Mouse (Mus musculus): ENCODE results near the gene Dnase1l3.
"Not testable (repeated sequence)": the region's sequence is repeated elsewhere in the genome, so short reads cannot be mapped to it uniquely, and the experiment has no call there.

Gene Dnase1l3

DNA sequence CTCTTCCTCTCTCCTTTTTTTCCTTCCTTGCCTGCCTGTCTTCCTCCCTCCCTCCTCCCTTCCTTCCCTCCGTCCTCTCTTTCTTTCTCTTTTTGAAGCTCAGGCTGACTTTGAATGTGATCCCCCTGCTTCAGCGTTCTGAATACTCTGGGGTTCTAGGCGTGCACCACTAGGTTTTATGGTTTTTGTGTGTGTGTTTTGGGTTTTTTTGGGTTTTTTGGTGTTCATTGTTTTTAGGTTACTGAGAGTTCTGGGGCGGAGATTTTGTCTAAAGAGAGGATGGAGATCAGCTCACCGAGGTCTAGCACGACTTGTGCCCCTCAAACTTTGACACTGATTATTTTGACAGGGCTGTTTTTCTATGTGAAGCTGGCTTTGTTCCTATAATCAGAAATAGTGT lies 17.6 kb upstream of the Dnase1l3 start:
- no peak for DNase-seq (ENCODE audit: low spot score)

DNA sequence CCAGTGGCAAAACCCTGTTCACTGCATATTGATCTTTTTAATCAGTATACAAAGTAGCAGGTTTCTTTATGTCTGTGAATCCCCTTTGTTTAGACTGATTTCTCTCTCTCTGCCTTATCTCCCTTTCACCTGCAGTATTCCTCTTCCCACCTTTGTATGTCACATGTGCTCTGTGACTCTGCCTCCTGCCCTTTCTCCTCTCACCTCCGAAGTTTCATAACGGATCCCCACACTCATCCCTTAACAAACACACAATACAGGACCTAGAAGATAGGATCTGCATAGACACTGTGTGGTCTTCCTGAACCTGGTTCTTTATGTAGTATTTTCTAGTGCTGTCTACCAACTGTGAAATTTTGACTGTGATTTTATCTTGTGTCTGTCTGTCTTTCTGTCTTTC lies 16.9 kb upstream of the Dnase1l3 start:
- DNase-seq (ENCODE audit: low spot score) = no peak

DNA sequence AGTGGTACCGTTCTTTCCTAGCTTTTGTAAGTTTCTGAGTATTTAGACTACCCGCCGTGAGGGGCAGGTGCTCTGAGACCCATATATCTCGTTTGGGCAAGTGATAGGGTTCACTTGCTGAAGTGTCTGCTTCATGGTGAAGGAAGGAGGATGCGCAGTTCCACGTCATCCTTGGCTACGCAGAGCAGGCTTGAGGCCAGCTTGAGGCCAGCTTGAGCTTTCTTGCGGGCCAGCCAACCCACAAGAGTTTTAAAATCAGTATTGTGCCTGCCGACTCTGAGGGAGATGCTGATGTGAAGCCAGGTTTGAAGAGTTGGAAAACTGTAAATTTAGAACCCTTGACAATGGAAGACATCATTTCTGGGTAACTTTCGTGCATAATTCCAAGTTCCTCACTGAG lies 13.6 kb upstream of the Dnase1l3 start:
- DNase-seq (ENCODE audit: low spot score) = no peak

DNA sequence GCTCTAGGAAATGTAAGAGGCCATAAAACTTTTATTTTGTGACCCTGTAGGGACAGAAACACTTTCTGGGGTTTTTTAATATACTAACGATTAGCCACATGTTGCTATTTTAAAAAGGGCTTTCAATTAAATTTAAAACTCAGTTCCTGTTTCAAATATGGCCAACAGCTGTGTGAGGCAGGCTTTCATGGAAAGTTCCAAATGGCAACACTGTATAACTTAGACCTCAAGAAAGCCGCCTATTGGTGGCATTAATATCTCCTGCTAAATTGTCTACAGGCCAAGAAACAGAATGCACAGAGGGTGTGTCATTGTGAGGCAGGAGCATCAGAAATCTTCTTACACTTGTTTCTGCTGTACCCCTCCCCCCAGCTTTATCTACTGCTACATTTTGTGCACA lies 13.1 kb upstream of the Dnase1l3 start:
- no peak for DNase-seq (ENCODE audit: low spot score)

DNA sequence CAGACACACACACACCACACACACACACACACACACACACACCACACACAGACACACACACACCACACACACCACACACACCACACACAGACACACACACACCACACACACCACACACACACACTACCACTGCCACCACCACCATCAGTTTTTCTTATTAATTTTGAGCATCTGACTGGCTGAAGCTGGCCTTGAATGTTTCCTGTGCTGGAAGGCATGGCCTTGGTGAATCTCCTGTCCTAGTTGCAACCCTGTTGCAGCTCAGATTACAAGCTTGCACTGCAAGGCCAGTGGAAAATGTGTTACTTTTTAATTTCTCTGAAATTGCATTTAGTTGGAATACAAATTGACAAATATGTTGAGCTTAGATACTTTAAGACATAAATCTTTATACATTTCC lies 12.7 kb upstream of the Dnase1l3 start:
- DNase-seq (ENCODE audit: low spot score) = no peak

DNA sequence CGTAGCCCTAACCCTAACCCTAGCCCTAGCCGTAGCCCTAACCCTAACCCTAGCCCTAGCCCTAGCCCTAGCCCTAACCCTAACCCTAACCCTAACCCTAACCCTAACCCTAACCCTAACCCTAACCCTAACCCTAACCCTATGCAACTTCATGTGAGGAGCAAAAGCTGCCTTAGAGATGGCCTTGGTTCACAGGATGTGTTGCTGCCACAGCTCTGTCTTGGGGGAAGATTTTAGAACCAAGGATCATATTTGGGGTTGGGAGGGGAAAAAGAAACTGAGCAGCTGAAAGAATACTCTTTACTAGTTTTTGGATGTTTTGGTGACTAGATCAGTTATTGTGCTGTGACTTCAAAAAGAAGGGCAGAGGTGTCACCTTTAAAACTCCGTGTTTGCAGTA lies 11.7 kb upstream of the Dnase1l3 start:
- not testable (repeated sequence) for DNase-seq (ENCODE audit: low spot score)

DNA sequence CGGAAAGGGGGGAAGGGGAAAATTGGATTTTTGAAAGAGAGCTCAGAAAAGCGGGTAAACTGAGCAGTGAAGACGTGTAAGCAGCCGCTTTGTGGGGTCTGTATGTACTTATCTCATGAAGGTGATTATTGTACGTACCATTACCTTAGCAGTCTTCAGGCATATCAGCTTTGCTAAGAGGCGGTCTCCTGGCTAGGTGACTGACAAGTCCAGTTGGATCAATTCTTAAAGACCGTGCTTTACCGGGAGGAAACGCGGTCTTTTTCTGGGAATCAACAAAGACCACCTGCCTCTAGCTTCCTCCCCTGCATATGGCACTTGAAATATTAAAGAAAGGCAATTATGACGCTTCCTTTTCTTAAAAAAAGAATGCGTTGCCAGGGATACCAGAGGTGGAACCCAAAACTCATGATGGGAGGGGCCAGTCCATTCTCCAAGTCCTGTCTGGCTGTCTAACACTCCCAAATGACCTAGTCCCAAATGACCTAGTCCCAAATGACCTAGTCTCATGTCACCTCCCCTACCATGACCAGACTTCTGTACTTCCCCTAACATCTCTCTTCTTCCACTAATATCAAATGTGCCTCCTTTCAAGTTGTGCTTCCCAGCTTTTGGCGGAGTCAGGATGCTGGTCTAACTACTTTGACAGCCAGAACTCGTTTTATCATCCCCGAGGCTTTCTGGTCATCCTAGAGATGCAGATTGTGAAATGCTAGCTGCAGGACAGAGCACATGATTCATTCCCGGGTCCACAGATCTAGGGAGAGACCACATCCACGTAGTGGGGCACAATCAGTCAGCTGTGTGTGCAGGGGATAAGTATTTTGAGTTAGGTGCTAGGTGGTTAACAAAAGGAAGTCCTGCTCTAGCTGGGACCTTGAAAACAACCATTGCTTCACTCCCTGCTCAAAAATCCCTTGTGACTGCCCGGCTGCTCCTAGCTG lies 9.6 kb upstream of the Dnase1l3 start:
- DNase-seq (ENCODE audit: low spot score) = no peak

DNA sequence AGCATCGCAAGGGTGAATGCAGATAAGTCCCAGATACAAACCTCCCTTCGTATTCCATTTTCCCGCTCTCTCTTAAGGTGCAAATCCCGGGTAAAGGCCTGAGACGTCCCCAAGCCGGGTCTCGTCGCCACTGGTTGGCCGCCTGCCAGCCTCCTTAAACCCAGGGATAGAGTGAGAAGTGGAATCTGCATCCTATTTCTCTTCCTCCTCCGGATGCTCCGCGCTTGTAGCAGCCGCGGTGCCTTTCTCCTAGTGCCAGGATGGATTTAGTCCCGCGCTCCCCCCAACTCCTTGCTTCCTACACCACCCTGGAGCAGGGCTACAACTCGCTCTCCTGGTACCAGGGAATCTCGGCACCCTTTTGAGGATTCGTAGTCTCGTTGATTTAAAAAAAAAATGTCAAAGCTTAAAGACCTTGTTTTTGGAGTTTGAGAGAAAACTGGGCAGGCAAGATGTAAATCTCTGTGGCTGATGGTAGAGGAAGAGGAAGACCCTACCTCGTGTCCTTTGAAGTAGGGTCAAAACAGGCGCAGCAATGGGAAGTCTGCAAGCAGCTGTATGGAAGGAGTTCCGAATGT lies 8.8 kb upstream of the Dnase1l3 start:
- peak; percentile 40 for DNase-seq (ENCODE audit: low spot score)

DNA sequence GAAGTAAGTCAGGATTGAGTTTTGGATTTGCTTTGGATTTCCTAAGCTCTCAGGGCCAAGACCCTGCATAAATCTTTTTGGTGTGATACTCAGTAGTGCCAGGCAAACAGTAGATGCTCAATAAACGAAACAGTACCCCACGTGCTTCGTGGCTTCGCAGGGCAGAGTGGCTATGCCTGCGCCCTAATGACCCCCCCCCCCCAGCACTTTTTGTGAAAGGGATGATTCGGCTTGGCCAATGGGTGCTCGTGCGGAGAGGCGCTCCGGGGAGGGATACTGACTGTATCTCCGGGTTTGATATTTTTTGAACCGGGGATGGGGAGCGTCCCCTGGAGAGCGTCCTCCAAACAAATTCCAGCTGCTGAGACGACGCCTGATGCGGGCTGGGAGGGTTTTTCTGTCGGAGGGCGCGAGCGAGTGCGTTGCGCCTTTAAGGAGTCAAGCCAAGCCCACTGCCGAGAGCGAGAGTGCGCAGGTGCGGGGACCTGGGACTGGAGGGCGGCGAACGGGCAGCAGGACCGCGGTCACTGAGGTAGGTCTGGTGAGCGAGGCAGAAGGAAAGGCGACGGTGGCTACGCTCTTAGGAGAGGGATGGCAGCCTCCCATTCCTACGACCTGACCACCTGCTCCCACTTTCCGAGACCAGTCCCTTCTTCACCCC lies 8.2 kb upstream of the Dnase1l3 start, which contains the start of gene Abhd6:
Abhd6 (plus strand) TSS at position 471 of the 661 bp plus-strand sequence.
- peak; percentile 75 for DNase-seq (ENCODE audit: low spot score)

DNA sequence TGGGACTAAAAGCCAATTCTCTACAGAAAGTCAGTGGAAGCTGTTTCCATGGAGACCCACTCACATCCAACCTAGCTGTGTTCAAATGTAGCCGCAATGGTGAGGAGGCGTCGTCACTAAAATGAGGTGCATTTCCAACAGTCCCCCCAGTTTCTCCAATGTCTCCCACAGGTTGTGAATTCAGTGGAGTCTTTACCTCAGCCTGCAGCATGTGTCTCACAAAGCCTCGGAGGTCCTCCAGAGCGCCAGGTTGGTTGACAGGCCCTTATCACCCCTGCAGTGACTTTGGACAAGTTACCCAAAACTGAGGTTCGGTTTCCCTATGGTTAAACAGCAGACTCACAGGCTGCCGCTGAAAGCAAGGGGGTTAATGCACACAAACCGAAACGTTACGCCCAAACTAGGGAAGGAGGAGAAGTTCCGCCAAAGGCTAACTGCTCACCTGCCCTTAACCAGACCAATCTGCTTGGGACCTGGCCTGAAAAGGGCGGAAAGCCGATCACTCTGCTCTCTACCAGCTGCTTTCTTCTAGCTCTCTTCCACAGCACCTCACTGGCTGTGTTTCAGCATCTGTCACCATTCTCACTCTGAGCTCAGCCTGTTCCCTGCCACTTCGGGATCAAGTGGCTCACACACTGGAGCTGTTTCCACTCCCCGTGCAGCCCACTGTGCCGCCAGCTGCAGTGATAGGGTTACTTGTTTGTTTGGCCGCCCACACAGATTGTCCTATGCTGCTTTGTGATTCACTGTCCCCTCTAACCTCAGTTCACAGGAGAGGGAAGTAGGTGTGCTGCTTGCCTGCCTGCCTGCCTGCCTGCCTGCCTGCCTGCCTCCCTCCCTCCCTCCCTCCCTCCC lies 6.7 kb upstream of the Dnase1l3 start:
- no peak for DNase-seq (ENCODE audit: low spot score)

DNA sequence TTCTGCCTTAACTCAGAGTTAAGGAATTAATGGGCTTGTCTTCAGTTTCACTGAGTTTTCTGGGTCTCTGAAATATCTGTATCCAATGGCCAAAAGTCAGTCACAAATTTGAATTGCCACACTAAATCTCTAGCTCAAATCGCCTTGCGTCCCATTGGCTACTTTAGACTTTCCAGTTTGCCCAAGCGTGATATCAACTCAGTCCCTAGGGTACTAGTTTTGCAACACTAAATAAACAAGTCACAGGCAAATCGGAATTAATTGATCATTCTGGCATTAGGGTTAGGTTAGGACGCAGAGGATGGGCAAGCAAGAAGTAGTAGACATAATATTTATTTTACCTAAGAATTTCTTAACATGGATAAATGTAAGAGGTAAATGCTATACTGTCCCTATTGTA lies 5.9 kb upstream of the Dnase1l3 start:
- no peak for DNase-seq (ENCODE audit: low spot score)

DNA sequence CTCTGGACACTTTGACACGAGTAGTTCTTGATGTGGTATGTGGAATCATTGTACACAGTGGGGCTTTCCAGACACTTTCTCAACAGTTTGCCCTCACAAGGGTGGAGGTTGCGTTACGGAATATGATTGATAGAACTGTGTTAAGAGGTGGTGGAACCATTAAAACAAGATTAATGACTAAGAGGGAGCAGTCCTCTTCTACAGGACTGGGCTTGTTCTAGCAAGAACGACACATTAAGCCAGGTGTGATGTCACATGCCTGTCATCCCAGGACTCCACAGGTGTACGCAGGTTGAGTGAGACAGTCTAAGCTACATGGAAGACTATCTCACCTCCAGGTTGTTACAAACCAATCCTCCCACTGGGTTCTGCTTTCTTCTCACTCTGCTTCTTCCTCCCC lies 5.1 kb upstream of the Dnase1l3 start:
- DNase-seq (ENCODE audit: low spot score) = no peak

DNA sequence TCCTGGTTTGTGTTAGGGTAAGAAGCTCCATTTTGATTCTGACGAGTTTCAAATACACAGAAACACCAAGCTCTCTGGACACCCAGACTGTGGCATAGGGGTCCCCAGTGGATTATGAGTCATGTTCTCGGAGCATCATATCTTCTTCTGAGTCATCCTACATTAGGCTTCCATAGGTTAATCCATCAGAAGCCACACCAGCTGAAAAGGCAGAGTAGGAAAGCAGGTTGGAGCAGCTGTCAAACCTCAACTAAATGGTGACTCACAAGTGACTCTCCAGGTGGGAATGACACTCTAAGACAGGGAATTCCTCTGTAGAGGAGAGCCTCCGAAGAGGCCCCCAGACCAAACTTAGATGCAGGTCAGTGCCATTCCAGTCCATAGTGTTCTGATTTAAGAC lies 4.7 kb upstream of the Dnase1l3 start:
- no peak for DNase-seq (ENCODE audit: low spot score)

DNA sequence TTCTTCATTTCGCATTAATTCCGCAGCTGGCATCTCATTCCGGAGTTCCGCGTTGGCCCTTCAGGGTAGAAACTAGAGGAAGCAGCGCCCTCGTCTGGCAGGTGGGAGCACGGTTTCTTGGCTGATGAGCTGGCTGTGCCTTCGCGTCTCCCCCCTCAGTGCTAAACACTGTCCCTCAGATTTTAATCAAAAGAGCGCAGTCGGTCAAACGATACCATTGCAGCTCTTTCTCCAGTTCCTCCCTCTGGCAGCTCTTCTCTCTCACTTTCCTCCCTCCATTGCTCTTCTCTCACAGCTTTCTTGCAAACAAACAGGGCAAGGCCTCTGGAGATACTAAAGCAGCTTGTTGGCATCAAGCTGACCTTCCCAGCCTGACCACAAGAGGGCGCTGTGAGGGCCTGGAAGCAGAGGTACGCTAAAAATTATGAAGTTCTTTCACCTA lies 2.9 kb upstream of the Dnase1l3 start:
- peak; percentile 90 for DNase-seq (ENCODE audit: low spot score)

DNA sequence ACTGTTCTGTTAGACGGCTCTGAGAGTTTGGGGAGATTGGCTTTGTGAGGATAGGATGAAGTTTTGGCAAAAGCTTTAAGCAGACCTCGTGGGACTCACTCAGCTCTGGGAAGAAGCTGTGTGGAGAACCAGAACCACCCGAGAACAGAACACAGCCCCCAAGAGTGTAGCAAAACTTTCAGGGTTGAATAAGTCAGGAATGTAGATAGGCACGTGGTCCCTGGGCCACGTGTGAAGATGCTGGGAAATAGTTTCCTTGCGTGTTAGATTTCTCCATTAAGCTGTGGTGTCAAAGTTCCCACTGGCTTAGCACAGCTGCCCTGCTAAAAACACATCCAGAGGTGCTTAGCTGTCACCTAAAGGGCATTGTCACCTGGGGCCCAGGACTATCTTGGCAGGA lies 2.2 kb downstream of the Dnase1l3 start:
- no peak for DNase-seq (ENCODE audit: low spot score)

DNA sequence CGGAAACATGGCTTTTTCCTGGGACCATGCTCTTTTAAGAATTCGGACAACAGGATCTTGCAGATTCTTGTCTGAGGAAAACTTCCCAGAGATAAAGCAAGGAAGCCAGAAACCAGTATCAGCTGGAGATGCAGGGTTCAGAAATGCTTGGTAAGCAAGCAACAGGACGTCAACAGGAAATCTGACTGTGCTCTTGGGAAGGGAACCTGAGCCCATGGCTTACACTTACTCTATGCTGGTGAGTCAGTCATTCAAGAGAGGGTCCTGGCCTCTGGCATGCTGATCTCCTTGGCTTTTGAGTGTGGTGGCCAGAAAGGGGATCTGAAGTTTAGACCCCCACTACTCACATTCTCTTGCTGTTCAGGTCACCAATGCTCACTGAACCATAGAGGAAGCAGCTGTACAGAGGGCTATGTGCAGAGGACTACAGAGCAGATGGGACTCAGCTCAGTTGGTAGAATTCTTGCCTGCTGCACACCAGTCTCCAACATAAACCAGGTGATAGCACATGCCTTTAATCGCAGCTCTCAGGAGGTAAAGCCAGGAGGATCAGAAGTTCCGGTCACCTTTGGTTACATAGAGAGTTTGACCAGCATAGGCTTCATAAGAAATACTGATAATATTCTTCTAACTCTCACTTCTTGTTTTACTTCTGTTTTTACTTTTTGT lies 3.1 kb downstream of the Dnase1l3 start:
- DNase-seq (ENCODE audit: low spot score) = no peak

DNA sequence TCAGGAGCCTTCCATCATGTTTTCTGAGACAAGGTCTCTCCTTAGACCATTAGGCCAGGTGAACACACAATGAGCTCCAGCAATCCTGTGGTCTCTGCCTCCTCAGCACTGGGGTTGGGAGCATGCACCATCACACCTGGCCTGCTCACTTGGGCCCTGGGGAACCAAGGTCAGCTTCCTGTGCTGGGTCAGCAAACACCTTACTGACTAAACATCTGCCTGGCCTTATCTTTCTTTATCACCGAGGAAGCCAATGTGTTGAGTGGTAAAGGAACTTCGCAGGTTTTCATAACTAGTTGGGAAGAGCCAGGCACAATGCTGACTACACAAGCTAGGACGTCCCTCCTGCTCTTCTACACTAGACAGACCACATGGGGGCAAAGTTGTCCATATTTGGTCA lies 4.4 kb downstream of the Dnase1l3 start:
- DNase-seq (ENCODE audit: low spot score) = no peak

DNA sequence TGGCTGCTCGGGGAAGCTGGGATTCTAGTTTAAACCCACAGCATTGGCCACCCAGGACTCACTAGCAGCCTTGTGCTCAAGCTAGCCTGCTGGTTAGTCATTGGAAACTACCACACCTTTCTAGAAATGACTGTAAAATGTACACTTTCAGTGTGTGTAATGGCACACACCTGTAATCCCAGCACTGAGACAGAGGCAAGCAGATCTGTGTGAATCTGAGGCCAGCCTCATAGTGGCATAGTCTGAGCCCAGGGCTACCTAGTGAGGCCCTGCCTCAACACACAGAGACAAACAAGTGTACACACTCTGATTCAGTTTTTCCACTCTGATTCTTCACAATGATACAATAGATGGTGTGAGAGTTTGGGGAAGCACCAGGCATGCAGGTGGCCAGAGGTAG lies 5.0 kb downstream of the Dnase1l3 start:
- no peak for DNase-seq (ENCODE audit: low spot score)

DNA sequence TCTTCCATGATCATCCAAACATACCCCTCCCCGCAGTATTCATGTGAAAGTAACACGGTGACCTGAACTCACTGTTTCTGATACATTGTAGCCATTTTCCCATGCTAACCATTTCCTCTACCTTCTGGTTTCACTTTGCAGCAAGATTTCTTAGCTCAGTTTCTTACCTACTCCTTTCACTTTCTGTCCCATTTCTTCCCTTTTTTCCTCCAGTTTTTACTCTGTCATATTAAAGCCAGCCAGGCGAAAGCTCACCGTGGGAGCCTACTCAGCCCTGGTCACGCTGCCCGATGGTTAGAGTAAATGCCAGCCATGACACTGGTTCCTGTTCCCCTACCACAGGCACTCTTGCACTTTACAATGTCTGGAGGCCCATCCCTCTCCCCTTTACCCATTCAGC lies 7.5 kb downstream of the Dnase1l3 start:
- DNase-seq (ENCODE audit: low spot score) = no peak

DNA sequence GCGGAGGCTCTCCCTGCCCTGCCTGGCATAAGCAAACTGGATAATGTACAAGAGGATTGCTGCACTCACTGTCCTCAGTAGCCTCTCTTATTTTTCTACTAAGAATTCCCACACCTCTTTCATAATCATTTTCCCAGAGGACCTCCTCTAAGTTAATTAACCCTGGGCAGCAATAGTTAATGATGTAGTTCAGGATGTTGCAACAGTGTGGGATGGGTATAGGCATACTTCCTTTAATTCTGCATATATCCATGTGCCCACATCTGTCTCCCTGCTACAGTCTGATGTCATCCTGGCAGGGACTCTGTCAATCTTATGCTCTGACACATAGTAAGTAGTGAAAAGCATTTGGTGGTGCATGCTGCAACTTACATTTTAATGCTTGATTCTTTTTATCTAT lies 13.1 kb downstream of the Dnase1l3 start:
- no peak for DNase-seq (ENCODE audit: low spot score)

DNA sequence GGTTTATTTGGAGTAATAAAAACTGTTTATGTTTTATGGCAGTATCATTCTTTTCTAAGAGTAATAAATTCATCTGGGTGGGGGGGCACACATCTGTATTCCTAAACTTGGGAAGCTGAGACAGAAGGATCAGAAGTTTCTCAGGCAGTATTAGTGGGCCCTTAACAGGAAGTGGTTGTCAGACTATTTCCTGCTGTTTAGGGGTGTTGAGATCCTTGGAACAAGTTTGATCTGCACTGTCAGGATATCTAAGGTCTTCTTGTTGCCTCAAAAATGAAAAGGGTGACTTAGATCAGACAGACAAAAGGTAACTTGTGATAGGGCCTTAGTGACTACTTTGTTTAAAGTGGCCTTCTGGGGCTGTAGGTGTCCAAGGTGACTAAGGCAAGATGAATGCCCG lies 16.2 kb downstream of the Dnase1l3 start:
- no peak for DNase-seq (ENCODE audit: low spot score)

DNA sequence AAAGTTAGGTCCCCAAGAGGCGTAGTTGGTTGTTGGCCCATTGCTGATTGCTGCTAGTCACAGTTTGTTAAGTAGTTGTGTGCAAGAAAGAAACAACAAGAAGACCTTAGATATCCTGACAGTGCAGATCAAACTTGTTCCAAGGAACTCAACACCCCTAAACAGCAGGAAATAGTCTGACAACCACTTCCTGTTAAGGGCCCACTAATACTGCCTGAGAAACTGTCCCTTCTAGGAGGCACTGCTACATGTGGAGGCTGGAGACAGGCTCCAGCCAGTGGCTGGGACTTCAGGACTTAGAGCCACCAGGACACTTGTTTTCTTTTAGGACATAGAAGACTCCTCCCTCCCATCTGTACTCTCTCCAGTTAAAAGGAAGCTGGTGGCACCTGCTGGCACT lies 16.9 kb downstream of the Dnase1l3 start:
- no peak for DNase-seq (ENCODE audit: low spot score)
